Mouse (Mus musculus) ES-E14 (cell line): ENCODE measurements around the gene Acoxl.

Experiments
- MAFK ChIP-seq: IDR thresholded peaks from 2 replicates; pipeline ENCODE4 v1.6.1; 2014; ENCODE audit warnings: mild to moderate bottlenecking, low read depth, low read length, inconsistent platforms; ENCODE audit not compliant: insufficient read depth
- ZC3H11A ChIP-seq: IDR thresholded peaks from 2 replicates; pipeline ENCODE4 v1.6.1; 2012; ENCODE audit warnings: low read depth, mild to moderate bottlenecking, inconsistent platforms, low read length, borderline replicate concordance

- TF ChIP-seq ZC3H11A: no peak
- no peak for TF ChIP-seq MAFK
These were observed 75.4 kb downstream of the Acoxl start for GRCm38 (mm10) chr2:127914047-127914446.
